Mouse (Mus musculus) T-cell, adult 66 days (primary cell): ENCODE results near the gene Arhgef12. TPM values are rescaled to one million over a fixed set of nuclear protein-coding genes. Genes with fewer than 3 reads are reported as not detected.

ENCODE experiments used
- total RNA-seq, 2 experiments: library from RNA; stranded (reverse); gene quantifications; 3 replicates in 1 of 2; 4 replicates in 1 of 2; pipeline ENCODE4 v1.2.4; 2023

Arhgef12 gene
- total RNA-seq, result 1 to 10 TPM; 8.9 to 10.0 TPM

GRCm38 (mm10) chr9:43107187-43107517 lies at the start of gene Arhgef12:
TSS of gene Arhgef12 (minus strand) at chr9:43107239.

GRCm38 (mm10) chr9:43116134-43116996 lies 9.3 kb upstream of the Arhgef12 start, which contains the start of gene Tmem136:
TSS of gene Tmem136 (minus strand) at chr9:43116570.

GRCm38 (mm10) chr9:42943781-42944535 lies 163.1 kb downstream of the Arhgef12 start, which contains the start of gene Grik4:
TSS of gene Grik4 (minus strand) at chr9:42944493.

Other genes with a start within 250 kb of the Arhgef12 start
- gene Grik4, start 162.7 kb downstream of the Arhgef12 start, total RNA-seq, result not detected
- gene Tmem136, start 9.3 kb upstream of the Arhgef12 start, total RNA-seq, result not detected
- gene Pou2f3, start 103.1 kb upstream of the Arhgef12 start, total RNA-seq, result not detected
- gene Oaf, start 132.7 kb upstream of the Arhgef12 start, total RNA-seq, result under 1 TPM in 1 of 2 experiments, not detected in 1; 0.47 TPM
- gene Trim29, start 203.6 kb upstream of the Arhgef12 start, total RNA-seq, result not detected